Mouse (Mus musculus) midbrain, embryonic 11.5 days (tissue): ENCODE measurements at regions not wholly inside any gene's neighbourhood (a gene's known extent, or its start where the extent isn't known, plus 50 kb on each side); places are given as distances from the start of the nearest gene placed in this dataset.
A peak's percentile ranks its signal among the peaks of the same experiment; 100 is the strongest.

Source experiments
- ATAC-seq: fragments of 200-750 bp; cut with Nextera tagmentation; 2 replicates; pipeline ENCODE4 v1.8.0; 2017; ENCODE audit warnings: moderate TSS enrichment, moderate library complexity; ENCODE audit not compliant: low FRiP score
- DNase-seq: peaks from one replicate; pipeline ENCODE4 v3.0.0; 2015; ENCODE audit warnings: low spot score; ENCODE audit errors: missing footprints
- H3K27ac ChIP-seq: fragments of 300-500 bp; sonication (generic); 2 replicates; pipeline ENCODE4 v1.5.1; 2014; ENCODE audit warnings: low read depth, low read length
- H3K27me3 ChIP-seq: fragments of 300-500 bp; sonication (generic); 2 replicates; pipeline ENCODE4 v1.6.1; 2014; ENCODE audit warnings: mild to moderate bottlenecking, low read length, moderate library complexity, mixed read lengths; ENCODE audit not compliant: control insufficient read depth, insufficient read depth
- H3K36me3 ChIP-seq: fragments of 300-500 bp; sonication (generic); 2 replicates; pipeline ENCODE4 v1.6.1; 2014; ENCODE audit warnings: mild to moderate bottlenecking, low read length, moderate library complexity, mixed read lengths; ENCODE audit not compliant: control insufficient read depth, insufficient read depth
- H3K4me1 ChIP-seq: fragments of 300-500 bp; sonication (generic); 2 replicates; pipeline ENCODE4 v1.6.1; 2014; ENCODE audit warnings: low read length; ENCODE audit not compliant: control insufficient read depth, insufficient read depth
- H3K4me2 ChIP-seq: fragments of 300-500 bp; sonication (generic); 2 replicates; pipeline ENCODE4 v1.6.1; 2014; ENCODE audit warnings: mild to moderate bottlenecking, moderate library complexity
- H3K4me3 ChIP-seq: fragments of 300-500 bp; sonication (generic); 2 replicates; pipeline ENCODE4 v1.5.1; 2014; ENCODE audit warnings: low read depth, low read length
- H3K9ac ChIP-seq: fragments of 300-500 bp; sonication (generic); 2 replicates; pipeline ENCODE4 v1.6.1; 2014; ENCODE audit warnings: low read length
- H3K9me3 ChIP-seq: fragments of 300-500 bp; sonication (generic); 2 replicates; pipeline ENCODE4 v1.6.1; 2016; ENCODE audit warnings: low read length; ENCODE audit not compliant: control insufficient read depth
- WGBS: fragments of 180-500 bp; shearing (Covaris S2); extraction: QIAGEN DNeasy Blood & Tissue Kit; methylation state at CpG from one replicate; pipeline ENCODE4 v1.1.7; 2014; 5-methylcytosine and 5-hydroxymethylcytosine counted together

GRCm38 (mm10) chr2:92769061-92769460 lies 145.8 kb upstream of the Syt13 start:
- no peak overlapping the region for H3K9ac ChIP-seq
- DNase-seq = no peak
- H3K4me1 ChIP-seq = no peaks in the 10 kb centered on the region
- no peak overlapping the region for H3K4me3 ChIP-seq
- no peak overlapping the region for H3K4me2 ChIP-seq
- WGBS = 66% methylated on average over 3 of the region's 3 CpGs
- no peak for ATAC-seq
- H3K27ac ChIP-seq = no peak overlapping the region
- H3K9me3 ChIP-seq = no peaks in the 10 kb centered on the region
- H3K27me3 ChIP-seq = no peaks in the 10 kb centered on the region
- no peaks in the 10 kb centered on the region for H3K36me3 ChIP-seq

GRCm38 (mm10) chr2:92770098-92770497 lies 144.8 kb upstream of the Syt13 start:
- no peak overlapping the region for H3K9ac ChIP-seq
- H3K4me3 ChIP-seq = no peak overlapping the region
- H3K4me2 ChIP-seq = no peak overlapping the region
- 81% methylated on average over 5 of the region's 5 CpGs for WGBS
- H3K27me3 ChIP-seq = no peaks in the 10 kb centered on the region
- H3K4me1 ChIP-seq = no peaks in the 10 kb centered on the region
- peak; percentile 2 for DNase-seq
- H3K36me3 ChIP-seq = no peaks in the 10 kb centered on the region
- no peaks in the 10 kb centered on the region for H3K9me3 ChIP-seq
- no peak overlapping the region for H3K27ac ChIP-seq
- no peak for ATAC-seq

- H3K4me2 ChIP-seq = no peak overlapping the region
- DNase-seq = peak; percentile 2
- 84% methylated on average over 7 of the region's 7 CpGs for WGBS
Measured at GRCm38 (mm10) chr2:92772623-92773022, 142.3 kb upstream of the Syt13 start.

GRCm38 (mm10) chr2:92776497-92776896 lies 138.4 kb upstream of the Syt13 start:
- H3K4me2 ChIP-seq = no peak overlapping the region
- H3K9me3 ChIP-seq = no peaks in the 10 kb centered on the region
- no peak overlapping the region for H3K4me3 ChIP-seq
- WGBS = 88% methylated on average over 2 of the region's 2 CpGs
- no peaks in the 10 kb centered on the region for H3K4me1 ChIP-seq
- H3K9ac ChIP-seq = no peak overlapping the region
- peak; percentile 23 for DNase-seq
- no peak for ATAC-seq
- H3K27ac ChIP-seq = no peak overlapping the region
- no peaks in the 10 kb centered on the region for H3K36me3 ChIP-seq
- no peaks in the 10 kb centered on the region for H3K27me3 ChIP-seq

More at GRCm38 (mm10) chr2:92772623-92773022, 142.3 kb upstream of the Syt13 start:
- Histone ChIP-seq H3K27ac (no peak overlapping the region), H3K9ac (no peak overlapping the region), H3K36me3 (no peaks in the 10 kb centered on the region), H3K4me3 (no peak overlapping the region), H3K4me1 (no peaks in the 10 kb centered on the region), H3K9me3 (no peaks in the 10 kb centered on the region), H3K27me3 (no peaks in the 10 kb centered on the region)
- no peak for ATAC-seq

GRCm38 (mm10) chr2:92779101-92779500 lies 135.8 kb upstream of the Syt13 start:
- Histone ChIP-seq H3K9ac (no peak overlapping the region), H3K36me3 (no peaks in the 10 kb centered on the region), H3K4me3 (no peak overlapping the region), H3K27me3 (no peaks in the 10 kb centered on the region), H3K4me1 (no peaks in the 10 kb centered on the region), H3K4me2 (no peak overlapping the region), H3K27ac (no peak overlapping the region), H3K9me3 (no peaks in the 10 kb centered on the region)
- ATAC-seq = no peak
- DNase-seq = peak; percentile 39
- 43% methylated on average over 1 of the region's 1 CpGs for WGBS

GRCm38 (mm10) chr2:92780021-92780420 lies 134.9 kb upstream of the Syt13 start:
- Histone ChIP-seq H3K4me3 (no peak overlapping the region), H3K27ac (no peak overlapping the region), H3K36me3 (no peaks in the 10 kb centered on the region), H3K4me1 (no peaks in the 10 kb centered on the region), H3K4me2 (no peak overlapping the region), H3K9ac (no peak overlapping the region), H3K27me3 (no peaks in the 10 kb centered on the region), H3K9me3 (no peaks in the 10 kb centered on the region)
- 86% methylated on average over 1 of the region's 1 CpGs for WGBS
- DNase-seq = peak; percentile 75
- no peak for ATAC-seq

GRCm38 (mm10) chr2:92781451-92781850 lies 133.4 kb upstream of the Syt13 start:
- 83% methylated on average over 5 of the region's 5 CpGs for WGBS
- Histone ChIP-seq H3K36me3 (no peaks in the 10 kb centered on the region), H3K9ac (no peak overlapping the region), H3K4me1 (no peaks in the 10 kb centered on the region), H3K27ac (no peak overlapping the region), H3K4me2 (no peak overlapping the region), H3K4me3 (no peak overlapping the region), H3K27me3 (no peaks in the 10 kb centered on the region), H3K9me3 (no peaks in the 10 kb centered on the region)
- DNase-seq (peak; percentile 35), ATAC-seq (no peak)

- no peak overlapping the region for H3K4me3 ChIP-seq
- no peak for DNase-seq
- no peak for ATAC-seq
- 71% methylated on average over 4 of the region's 4 CpGs for WGBS
- no peaks in the 10 kb centered on the region for H3K27me3 ChIP-seq
- no peak overlapping the region for H3K9ac ChIP-seq
- no peaks in the 10 kb centered on the region for H3K9me3 ChIP-seq
- H3K4me1 ChIP-seq = no peaks in the 10 kb centered on the region
- no peak overlapping the region for H3K27ac ChIP-seq
- no peaks in the 10 kb centered on the region for H3K36me3 ChIP-seq
- H3K4me2 ChIP-seq = no peak overlapping the region
Measured at GRCm38 (mm10) chr2:92782621-92783020, 132.3 kb upstream of the Syt13 start.

- H3K9me3 ChIP-seq = no peaks in the 10 kb centered on the region
- no peak overlapping the region for H3K27ac ChIP-seq
- H3K4me1 ChIP-seq = no peaks in the 10 kb centered on the region
- no peak overlapping the region for H3K4me3 ChIP-seq
- H3K4me2 ChIP-seq = no peak overlapping the region
- 58% methylated on average over 2 of the region's 2 CpGs for WGBS
- H3K27me3 ChIP-seq = no peaks in the 10 kb centered on the region
- no peak overlapping the region for H3K9ac ChIP-seq
- DNase-seq (no peak), ATAC-seq (no peak)
- H3K36me3 ChIP-seq = no peaks in the 10 kb centered on the region
Measured at GRCm38 (mm10) chr2:92784916-92785315, 130.0 kb upstream of the Syt13 start.

- no peak overlapping the region for H3K9ac ChIP-seq
- ATAC-seq (no peak), DNase-seq (peak; percentile 1)
- no peak overlapping the region for H3K4me2 ChIP-seq
- no peak overlapping the region for H3K4me3 ChIP-seq
- H3K9me3 ChIP-seq = no peaks in the 10 kb centered on the region
- H3K27me3 ChIP-seq = no peaks in the 10 kb centered on the region
- no peaks in the 10 kb centered on the region for H3K36me3 ChIP-seq
- H3K4me1 ChIP-seq = no peaks in the 10 kb centered on the region
- WGBS = 68% methylated on average over 4 of the region's 4 CpGs
- no peak overlapping the region for H3K27ac ChIP-seq
Measured at GRCm38 (mm10) chr2:92787925-92788410, 126.9 kb upstream of the Syt13 start.
